Mouse (Mus musculus): ENCODE results near the gene Zfp281.

DNA sequence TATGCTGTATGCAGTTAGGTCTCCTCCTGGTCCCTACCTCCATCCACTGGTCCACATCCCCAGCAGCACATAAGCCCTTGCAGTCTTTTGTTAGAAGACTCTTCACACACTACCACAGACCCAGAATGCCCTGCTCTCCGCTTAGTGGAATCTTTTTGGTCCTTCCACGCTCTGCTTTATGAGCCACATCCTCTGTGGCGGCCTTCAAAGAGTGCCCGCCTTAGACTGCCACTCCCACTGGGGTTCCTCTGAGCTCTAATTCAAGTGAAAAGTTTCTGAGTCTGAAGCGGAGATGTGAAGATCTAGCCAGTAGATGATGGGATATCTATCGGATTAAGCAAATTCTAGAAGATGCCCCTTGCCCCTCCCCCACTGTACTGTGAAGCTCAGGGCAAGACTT lies 47.9 kb downstream of the Zfp281 start:
- no peak for TF ChIP-seq CTCF (IDR thresholded peaks at IDR 0.05; ENCODE audit: low read depth, low read length)
- TF ChIP-seq TAL1 (conservative IDR thresholded peaks at IDR 0.05; ENCODE audit: low read depth, low read length): no peak
- no peak for TF ChIP-seq GATA2 (IDR thresholded peaks at IDR 0.05; ENCODE audit: borderline replicate concordance, low read depth, low read length)
- no peak for TF ChIP-seq POLR2AphosphoS5 (IDR thresholded peaks at IDR 0.05; ENCODE audit: insufficient replicate concordance, low read depth, low read length)

Measured in G1E (cell line).